Comparison of ENCODE assay signal across 13 mouse cellular contexts in the genomic region with DNA sequence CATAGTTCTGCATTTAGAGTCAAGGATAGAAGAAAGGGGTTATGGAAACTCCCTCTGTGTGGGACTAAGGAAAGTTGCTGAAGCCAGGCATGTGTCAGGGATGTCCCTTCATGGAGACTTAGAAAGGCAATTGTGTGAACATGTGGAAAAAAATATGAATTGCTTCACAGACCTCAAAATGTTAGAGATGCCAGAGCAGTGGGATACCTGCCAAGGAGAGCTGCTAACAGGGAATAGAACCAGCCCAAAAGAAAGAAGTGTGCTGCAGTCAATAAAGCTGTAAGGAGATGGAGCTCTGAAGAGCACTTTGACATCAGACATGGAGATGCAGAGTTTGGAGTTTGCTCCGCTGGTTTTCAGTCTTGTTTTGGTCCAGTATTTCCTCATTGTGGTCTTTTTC.
"Had no signal": no experiment of that assay in that cellular context is flagged by ENCODE, and none has a peak within 500 bp of the region (broad histone marks: within the 10 kb centered on the region; RNA-seq: fewer than 3 reads in every experiment).

No protein-coding gene starts in this region.

- H3K9me3 ChIP-seq: liver, embryonic 13.5 days; midbrain, embryonic 15.5 days; neural tube, embryonic 12.5 days; neural tube, embryonic 15.5 days had no signal

- H3K9ac ChIP-seq: liver, embryonic 13.5 days; midbrain, embryonic 15.5 days; neural tube, embryonic 12.5 days; neural tube, embryonic 15.5 days had no signal

- H3K27me3 ChIP-seq: liver, embryonic 13.5 days; midbrain, embryonic 15.5 days; neural tube, embryonic 12.5 days; neural tube, embryonic 15.5 days had no signal

- ATAC-seq: midbrain, embryonic 15.5 days had no signal

- H3K36me3 ChIP-seq: liver, embryonic 13.5 days; midbrain, embryonic 15.5 days; neural tube, embryonic 12.5 days; neural tube, embryonic 15.5 days had no signal

- DNase-seq: kidney, adult 9 months; kidney, postnatal 14 days; kidney, postnatal 4 days; liver, embryonic 13.5 days; lung, adult 2 months; lung, postnatal 14 days; lung, postnatal 4 days; thymus, adult 18-20 months; thymus, postnatal 4 days had no signal

- H3K4me1 ChIP-seq: liver, embryonic 13.5 days; midbrain, embryonic 15.5 days; neural tube, embryonic 12.5 days; neural tube, embryonic 15.5 days had no signal

- H3K4me3 ChIP-seq: liver, embryonic 13.5 days; midbrain, embryonic 15.5 days; neural tube, embryonic 12.5 days; neural tube, embryonic 15.5 days had no signal

- H3K4me2 ChIP-seq: liver, embryonic 13.5 days; midbrain, embryonic 11.5 days; midbrain, embryonic 15.5 days; neural tube, embryonic 12.5 days; neural tube, embryonic 15.5 days had no signal

- H3K27ac ChIP-seq: liver, embryonic 13.5 days; midbrain, embryonic 15.5 days; neural tube, embryonic 12.5 days; neural tube, embryonic 15.5 days had no signal
